Mouse (Mus musculus) embryonic fibroblast, embryonic 13.5 days (primary cell): ENCODE measurements around the gene Egfl6. TPM values are rescaled to one million over a fixed set of nuclear protein-coding genes. Genes with fewer than 3 reads are reported as not detected.

Experiments used
- H3K27ac ChIP-seq: 2 replicates; pipeline ENCODE4 v1.5.1; 2012; ENCODE audit warnings: low read length, control low read depth, inconsistent platforms; ENCODE audit not compliant: insufficient read depth
- H3K4me1 ChIP-seq: 2 replicates; pipeline ENCODE4 v1.6.1; 2011; ENCODE audit warnings: low read length; ENCODE audit not compliant: control insufficient read depth, insufficient read depth
- H3K4me3 ChIP-seq: 2 replicates; pipeline ENCODE4 v1.5.1; 2011; ENCODE audit warnings: mild to moderate bottlenecking, control low read depth, low read length; ENCODE audit not compliant: insufficient read depth
- CTCF ChIP-seq: IDR thresholded peaks from 2 replicates; pipeline ENCODE4 v1.5.1; 2011; ENCODE audit warnings: mild to moderate bottlenecking, control low read depth, low read length, moderate library complexity, borderline replicate concordance; ENCODE audit not compliant: insufficient read depth
- POLR2A ChIP-seq: IDR thresholded peaks from 2 replicates; pipeline ENCODE4 v1.6.1; 2011; ENCODE audit warnings: low read depth, mild to moderate bottlenecking, control low read depth, low read length, moderate library complexity
- polyA plus RNA-seq: library from polyadenylated mRNA; stranded (reverse); fragments of >200 nt; gene quantifications from 2 replicates; pipeline ENCODE4 v1.2.4, GENCODE M21; 2011; ENCODE audit warnings: low read depth; ENCODE audit not compliant: missing spikeins, insufficient read length

The Egfl6 gene
- polyA plus RNA-seq, 1 experiment, result 58.7 TPM

GRCm38 (mm10) chrX:166565401-166565800, 20.1 kb downstream of the Egfl6 start:
- H3K27ac ChIP-seq, result peak overlapping the region; percentile 92
- TF ChIP-seq POLR2A, result no peak
- TF ChIP-seq CTCF, result no peak
- no peak overlapping the region for H3K4me3 ChIP-seq
- H3K4me1 ChIP-seq, result peaks cover 2% of the 10 kb centered on the region; the same call in 1 of the 2 replicates

DNA sequence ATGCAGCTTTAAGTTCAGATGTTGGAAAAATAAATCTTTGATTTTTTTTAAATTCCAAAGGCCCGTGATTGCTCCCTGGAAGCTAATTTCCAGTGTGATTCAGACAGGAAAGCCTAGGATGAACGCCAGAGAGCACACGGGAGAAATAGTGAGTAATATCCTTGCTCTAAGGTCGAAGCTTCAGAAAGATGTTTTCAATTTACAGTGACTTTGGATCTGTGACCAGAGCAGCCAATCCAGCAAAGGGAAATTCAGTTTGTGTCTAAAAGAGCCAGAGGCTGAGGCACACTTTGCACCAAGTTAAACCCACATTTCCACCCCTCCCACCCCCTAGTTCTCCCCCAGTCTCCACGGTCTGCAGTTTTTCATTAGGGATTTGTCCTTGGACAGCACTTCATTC, 20.6 kb downstream of the Egfl6 start:
- Histone ChIP-seq H3K4me1 (peaks cover 2% of the 10 kb centered on the region; the same call in 1 of the 2 replicates), H3K27ac (peak overlapping the region; percentile 94), H3K4me3 (no peak overlapping the region)
- TF ChIP-seq POLR2A (no peak), CTCF (no peak)

- TF ChIP-seq POLR2A, result no peak
- TF ChIP-seq CTCF, result no peak
- Histone ChIP-seq H3K27ac (no peak overlapping the region), H3K4me3 (no peak overlapping the region), H3K4me1 (peaks cover under 1% of the 10 kb centered on the region; the same call in 1 of the 2 replicates)
These were observed 26.2 kb downstream of the Egfl6 start for GRCm38 (mm10) chrX:166559333-166559732.

DNA sequence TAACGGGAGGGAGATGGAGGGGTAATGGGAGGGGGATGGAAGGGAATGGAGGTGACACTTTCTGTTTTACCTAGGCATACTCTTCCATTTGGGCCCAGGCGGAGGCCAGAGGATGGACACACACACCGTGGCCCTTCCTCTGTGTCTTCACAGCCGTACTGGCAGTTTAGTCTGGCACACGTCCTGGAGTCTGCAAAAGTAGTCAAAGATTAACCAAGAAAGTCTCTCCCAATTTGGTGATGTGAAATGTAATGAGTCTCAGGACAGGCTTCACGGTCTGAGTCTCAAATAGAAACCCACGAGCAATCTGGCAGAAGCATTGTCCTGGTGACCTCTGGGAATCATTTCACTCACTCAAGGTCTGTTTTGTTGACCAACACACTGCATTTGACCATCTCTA, 33.2 kb downstream of the Egfl6 start:
- no peak overlapping the region for H3K27ac ChIP-seq
- no peaks in the 10 kb centered on the region for H3K4me1 ChIP-seq
- no peak overlapping the region for H3K4me3 ChIP-seq
- TF ChIP-seq POLR2A, result no peak
- TF ChIP-seq CTCF, result no peak

- no peaks in the 10 kb centered on the region for H3K4me1 ChIP-seq
- no peak overlapping the region for H3K4me3 ChIP-seq
- no peak overlapping the region for H3K27ac ChIP-seq
- TF ChIP-seq POLR2A (no peak), CTCF (no peak)
These were observed 39.0 kb downstream of the Egfl6 start for GRCm38 (mm10) chrX:166546495-166546894.

GRCm38 (mm10) chrX:166535138-166535537, 50.4 kb downstream of the Egfl6 start:
- no peak overlapping the region for H3K4me3 ChIP-seq
- no peak overlapping the region for H3K27ac ChIP-seq
- no peaks in the 10 kb centered on the region for H3K4me1 ChIP-seq
- TF ChIP-seq POLR2A, result no peak
- TF ChIP-seq CTCF, result no peak

DNA sequence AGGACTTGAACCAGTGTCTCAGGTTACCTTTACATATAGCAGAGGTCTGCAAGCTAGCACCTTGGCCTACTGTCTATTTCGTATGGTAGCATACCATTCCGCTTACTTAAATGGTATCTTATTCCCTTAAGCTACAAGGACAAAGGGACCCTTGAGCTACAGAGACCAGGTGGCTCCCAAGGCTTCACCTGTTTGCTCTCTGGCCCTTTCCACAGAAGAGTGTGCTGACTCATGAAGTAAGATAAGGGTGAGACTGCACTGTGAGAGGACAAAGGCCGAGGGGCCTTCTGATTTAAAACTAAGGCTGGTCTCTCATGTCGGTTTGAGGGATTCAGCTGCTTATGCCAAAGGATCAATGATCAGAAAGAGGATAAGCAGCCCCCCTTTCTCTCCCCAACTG, 52.1 kb downstream of the Egfl6 start:
- Histone ChIP-seq H3K4me1 (no peaks in the 10 kb centered on the region), H3K4me3 (no peak overlapping the region), H3K27ac (no peak overlapping the region)
- TF ChIP-seq CTCF (no peak), POLR2A (no peak)

DNA sequence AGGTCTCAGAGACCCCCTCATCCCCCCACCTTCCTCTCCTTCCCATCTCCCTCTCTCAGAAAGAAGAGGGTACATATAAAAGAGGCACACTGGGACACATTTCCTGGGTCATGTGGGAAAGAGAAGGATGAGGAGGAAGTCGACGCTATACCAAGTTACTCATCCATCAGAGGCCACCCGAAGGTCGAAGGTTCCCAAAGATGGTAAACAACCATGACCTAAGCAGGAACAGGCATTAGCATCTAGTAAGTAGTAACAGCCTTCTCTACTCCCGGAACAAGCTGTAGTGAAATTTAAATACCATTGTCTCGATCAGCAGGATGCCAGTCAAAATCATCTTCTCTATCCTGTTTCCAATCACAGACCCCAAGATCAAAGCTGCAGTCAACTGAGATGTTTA, 53.8 kb downstream of the Egfl6 start:
- H3K4me3 ChIP-seq, result no peak overlapping the region
- no peak for TF ChIP-seq CTCF
- no peak for TF ChIP-seq POLR2A
- H3K27ac ChIP-seq, result no peak overlapping the region
- H3K4me1 ChIP-seq, result no peaks in the 10 kb centered on the region

DNA sequence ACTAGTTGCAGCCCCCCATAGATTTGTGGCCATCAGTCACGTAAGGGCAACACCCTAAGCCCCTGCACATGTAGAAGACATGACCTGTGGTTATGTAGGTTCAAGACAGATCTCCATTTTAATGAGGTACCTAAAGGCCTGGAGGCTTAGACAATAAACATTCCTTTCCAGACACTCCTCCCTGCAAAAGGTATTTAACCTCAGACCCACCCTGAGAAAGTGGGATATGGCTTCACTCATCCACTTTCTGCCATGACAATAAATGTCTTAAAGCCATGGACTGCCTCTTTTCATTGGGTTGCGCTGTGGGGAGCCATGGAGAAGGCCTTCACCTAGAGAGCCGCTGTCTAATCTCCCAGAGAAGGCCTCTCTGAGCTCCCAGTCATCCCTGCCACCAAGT, 57.4 kb downstream of the Egfl6 start:
- Histone ChIP-seq H3K4me1 (no peaks in the 10 kb centered on the region), H3K4me3 (no peak overlapping the region), H3K27ac (no peak overlapping the region)
- no peak for TF ChIP-seq CTCF
- TF ChIP-seq POLR2A, result no peak

GRCm38 (mm10) chrX:166525637-166526315, 59.7 kb downstream of the Egfl6 start:
- TF ChIP-seq CTCF, result no peak
- no peak for TF ChIP-seq POLR2A
- Histone ChIP-seq H3K27ac (no peak overlapping the region), H3K4me3 (no peak overlapping the region), H3K4me1 (no peaks in the 10 kb centered on the region)

DNA sequence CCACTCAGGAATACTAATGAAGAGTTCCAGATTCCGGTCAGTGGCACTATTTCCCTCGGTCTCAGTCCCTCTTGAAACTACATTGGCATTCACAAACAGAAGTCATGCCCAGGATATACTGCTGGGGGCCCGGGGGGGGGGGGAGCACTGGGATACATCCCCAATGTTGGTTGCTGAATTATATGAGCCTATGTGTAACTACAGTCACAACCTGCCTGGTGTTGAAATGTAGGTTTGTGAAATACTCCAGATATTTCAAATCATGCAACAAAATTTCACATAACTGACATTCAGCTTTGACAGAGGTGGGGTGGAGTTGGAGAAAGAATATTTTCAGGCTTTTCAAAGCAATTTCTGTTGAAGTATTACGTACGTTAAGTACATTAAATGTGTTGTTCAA, 64.7 kb downstream of the Egfl6 start:
- Histone ChIP-seq H3K4me3 (no peak overlapping the region), H3K27ac (no peak overlapping the region), H3K4me1 (no peaks in the 10 kb centered on the region)
- no peak for TF ChIP-seq POLR2A
- no peak for TF ChIP-seq CTCF

- H3K4me1 ChIP-seq, result no peaks in the 10 kb centered on the region
- TF ChIP-seq CTCF (no peak), POLR2A (no peak)
- peak within 1 kb of the TSS; percentile 47; the same call in 1 of the 2 replicates for H3K27ac ChIP-seq
- no peak within 1 kb of the TSS for H3K4me3 ChIP-seq
These were observed 67.2 kb downstream of the Egfl6 start, which contains the start of gene Tceanc for GRCm38 (mm10) chrX:166518345-166518744. Tceanc (minus strand) TSS chrX:166518567.
